Mouse (Mus musculus) adrenal gland, postnatal 25 days (tissue): ENCODE measurements at regions not wholly inside any gene's neighbourhood (a gene's known extent, or its start where the extent isn't known, plus 50 kb on each side); places are given as distances from the start of the nearest gene placed in this dataset.
A peak's percentile ranks its signal among the peaks of the same experiment; 100 is the strongest.
"Not testable (repeated sequence)": the region's sequence is repeated elsewhere in the genome, so short reads cannot be mapped to it uniquely, and the experiment has no call there.

Source experiments
- DNase-seq: peaks from one replicate; pipeline ENCODE4 v3.0.0; 2021; ENCODE audit warnings: mixed read lengths

GRCm38 (mm10) chr10:70866737-70867136 lies 211.0 kb upstream of the Phyhipl start:
- DNase-seq: no peak

- no peak for DNase-seq
These were observed 208.9 kb upstream of the Phyhipl start for GRCm38 (mm10) chr10:70864650-70865049.

GRCm38 (mm10) chr10:70862022-70862335 lies 206.2 kb upstream of the Phyhipl start:
- no peak for DNase-seq

GRCm38 (mm10) chr10:70861131-70862021 lies 205.6 kb upstream of the Phyhipl start:
- no peak for DNase-seq

- no peak for DNase-seq
These were observed 201.5 kb upstream of the Phyhipl start for GRCm38 (mm10) chr10:70857155-70857820.

GRCm38 (mm10) chr10:70855948-70856347 lies 200.2 kb upstream of the Phyhipl start:
- DNase-seq: peak; percentile 40

GRCm38 (mm10) chr10:70853614-70854013 lies 197.8 kb upstream of the Phyhipl start:
- DNase-seq: no peak

- peak; percentile 3 for DNase-seq
These were observed 192.4 kb upstream of the Phyhipl start for GRCm38 (mm10) chr10:70848141-70848540.

- DNase-seq: no peak
These were observed 191.6 kb upstream of the Phyhipl start for GRCm38 (mm10) chr10:70847341-70847882.

- DNase-seq: no peak
These were observed 190.8 kb upstream of the Phyhipl start for GRCm38 (mm10) chr10:70846281-70847168.

GRCm38 (mm10) chr10:70843848-70844247 lies 188.1 kb upstream of the Phyhipl start:
- no peak for DNase-seq

- DNase-seq: no peak
These were observed 186.5 kb upstream of the Phyhipl start for GRCm38 (mm10) chr10:70842176-70842838.

- not testable (repeated sequence) for DNase-seq
These were observed 185.4 kb upstream of the Phyhipl start for GRCm38 (mm10) chr10:70841179-70841578.

- DNase-seq: no peak
These were observed 182.4 kb upstream of the Phyhipl start for GRCm38 (mm10) chr10:70838147-70838546.

- no peak for DNase-seq
These were observed 181.6 kb upstream of the Phyhipl start for GRCm38 (mm10) chr10:70837326-70837725.

GRCm38 (mm10) chr10:70832616-70833015 lies 176.9 kb upstream of the Phyhipl start:
- DNase-seq: no peak

- DNase-seq: no peak
These were observed 172.5 kb upstream of the Phyhipl start for GRCm38 (mm10) chr10:70828217-70828616.

GRCm38 (mm10) chr10:70827522-70827921 lies 171.8 kb upstream of the Phyhipl start:
- not testable (repeated sequence) for DNase-seq

GRCm38 (mm10) chr10:70826706-70827105 lies 170.9 kb upstream of the Phyhipl start:
- no peak for DNase-seq

GRCm38 (mm10) chr10:70825451-70825850 lies 169.7 kb upstream of the Phyhipl start:
- no peak for DNase-seq

- no peak for DNase-seq
These were observed 168.7 kb upstream of the Phyhipl start for GRCm38 (mm10) chr10:70824461-70824860.

- no peak for DNase-seq
These were observed 164.2 kb upstream of the Phyhipl start for GRCm38 (mm10) chr10:70819951-70820350.
